Mouse (Mus musculus) hindbrain, embryonic 16.5 days (tissue): Measurements from ENCODE around the gene Rps27rt. TPM values are rescaled to one million over a fixed set of nuclear protein-coding genes. Genes with fewer than 3 reads are reported as not detected.

Source experiments
- ATAC-seq: fragments of 200-750 bp; cut with Nextera tagmentation; 2 replicates; pipeline ENCODE4 v1.8.0; 2017; ENCODE audit warnings: moderate TSS enrichment, moderate library complexity
- H3K27ac ChIP-seq: fragments of 300-500 bp; sonication (generic); 2 replicates; pipeline ENCODE4 v1.5.1; 2014; ENCODE audit warnings: low read depth, mild to moderate bottlenecking, control low read depth, low read length, moderate library complexity
- H3K27me3 ChIP-seq: fragments of 300-500 bp; sonication (generic); replicated peaks from 2 replicates; pipeline ENCODE4 v1.6.1; 2014; ENCODE audit warnings: low read length; ENCODE audit not compliant: control insufficient read depth, insufficient read depth
- H3K36me3 ChIP-seq: fragments of 300-500 bp; sonication (generic); 2 replicates; pipeline ENCODE4 v1.6.1; 2014; ENCODE audit warnings: mild to moderate bottlenecking, low read length, moderate library complexity, mixed read lengths; ENCODE audit not compliant: control insufficient read depth, insufficient read depth
- H3K4me1 ChIP-seq: fragments of 300-500 bp; sonication (generic); 2 replicates; pipeline ENCODE4 v1.6.1; 2014; ENCODE audit warnings: low read depth, low read length; ENCODE audit not compliant: control insufficient read depth, insufficient read depth
- H3K4me2 ChIP-seq: fragments of 300-500 bp; sonication (generic); 2 replicates; pipeline ENCODE4 v1.6.1; 2014; ENCODE audit warnings: mild to moderate bottlenecking, low read length, control low read depth, moderate library complexity
- H3K4me3 ChIP-seq: fragments of 300-500 bp; sonication (generic); 2 replicates; pipeline ENCODE4 v1.5.1; 2014; ENCODE audit warnings: mild to moderate bottlenecking, low read length, control low read depth, moderate library complexity
- H3K9ac ChIP-seq: fragments of 300-500 bp; sonication (generic); 2 replicates; pipeline ENCODE4 v1.6.1; 2014; ENCODE audit warnings: low read depth, mild to moderate bottlenecking, control low read depth, low read length, moderate library complexity
- H3K9me3 ChIP-seq: fragments of 300-500 bp; sonication (generic); 2 replicates; pipeline ENCODE4 v1.6.1; 2014; ENCODE audit warnings: mild to moderate bottlenecking, low read length, moderate library complexity; ENCODE audit not compliant: control insufficient read depth
- WGBS: fragments of 180-500 bp; shearing (Covaris S2); extraction: QIAGEN DNeasy Blood & Tissue Kit; methylation state at CpG from one replicate; pipeline ENCODE4 v1.1.7; 2014; 5-methylcytosine and 5-hydroxymethylcytosine counted together
- polyA plus RNA-seq: library from polyadenylated mRNA; unstranded; fragments of >200 nt; fragmentation: Nextera tagmentation; extraction: Ambion mirVana; gene quantifications from 2 replicates; pipeline ENCODE4 v1.2.1, GENCODE M21; 2015

Rps27rt gene
- polyA plus RNA-seq, 1 experiment from 2014 or later: 196 TPM

- 87% methylated on average over 7 of the region's 7 CpGs for WGBS
- no peaks in the 10 kb centered on the region for H3K27me3 ChIP-seq
- ATAC-seq: no peak
- H3K9me3 ChIP-seq: 0 out of 2 replicates have a peak, but pooled peaks cover 3% of the 10 kb centered on the region
- no peak overlapping the region for H3K4me3 ChIP-seq
- H3K4me2 ChIP-seq: no peak overlapping the region
- H3K9ac ChIP-seq: no peak overlapping the region
- no peak overlapping the region for H3K27ac ChIP-seq
- H3K4me1 ChIP-seq: no peaks in the 10 kb centered on the region
- H3K36me3 ChIP-seq: no peaks in the 10 kb centered on the region
These were observed 25.7 kb upstream of the Rps27rt start for GRCm38 (mm10) chr9:115008194-115008593.

- no peak for ATAC-seq
- Histone ChIP-seq H3K9me3 (0 out of 2 replicates have a peak, but pooled peaks cover 3% of the 10 kb centered on the region), H3K4me2 (no peak overlapping the region), H3K27me3 (no peaks in the 10 kb centered on the region), H3K4me1 (no peaks in the 10 kb centered on the region), H3K36me3 (no peaks in the 10 kb centered on the region), H3K9ac (no peak overlapping the region), H3K4me3 (no peak overlapping the region), H3K27ac (no peak overlapping the region)
- 71% methylated on average over 6 of the region's 6 CpGs for WGBS
These were observed 25.2 kb upstream of the Rps27rt start for GRCm38 (mm10) chr9:115007776-115008175.

- ATAC-seq: no peak
- no peak overlapping the region for H3K4me3 ChIP-seq
- H3K9me3 ChIP-seq: 0 out of 2 replicates have a peak, but pooled peaks cover 3% of the 10 kb centered on the region
- no peaks in the 10 kb centered on the region for H3K36me3 ChIP-seq
- WGBS: 59% methylated on average over 10 of the region's 10 CpGs
- H3K4me2 ChIP-seq: no peak overlapping the region
- H3K9ac ChIP-seq: no peak overlapping the region
- no peak overlapping the region for H3K27ac ChIP-seq
- no peaks in the 10 kb centered on the region for H3K4me1 ChIP-seq
- H3K27me3 ChIP-seq: no peaks in the 10 kb centered on the region
These were observed 22.9 kb upstream of the Rps27rt start for GRCm38 (mm10) chr9:115005446-115005845.

GRCm38 (mm10) chr9:114999771-115000146 is 17.2 kb upstream of the Rps27rt start:
- H3K4me1 ChIP-seq: no peaks in the 10 kb centered on the region
- H3K4me3 ChIP-seq: no peak overlapping the region
- 42% methylated on average over 5 of the region's 5 CpGs for WGBS
- ATAC-seq: no peak
- H3K9me3 ChIP-seq: no peaks in the 10 kb centered on the region
- H3K4me2 ChIP-seq: no peak overlapping the region
- H3K9ac ChIP-seq: no peak overlapping the region
- H3K36me3 ChIP-seq: no peaks in the 10 kb centered on the region
- no peaks in the 10 kb centered on the region for H3K27me3 ChIP-seq
- H3K27ac ChIP-seq: no peak overlapping the region

GRCm38 (mm10) chr9:114999010-114999770 is 16.7 kb upstream of the Rps27rt start:
- H3K4me2 ChIP-seq: no peak overlapping the region
- no peaks in the 10 kb centered on the region for H3K27me3 ChIP-seq
- no peaks in the 10 kb centered on the region for H3K9me3 ChIP-seq
- ATAC-seq: no peak
- no peaks in the 10 kb centered on the region for H3K4me1 ChIP-seq
- H3K4me3 ChIP-seq: no peak overlapping the region
- WGBS: 91% methylated on average over 6 of the region's 6 CpGs
- no peak overlapping the region for H3K27ac ChIP-seq
- H3K9ac ChIP-seq: no peak overlapping the region
- H3K36me3 ChIP-seq: no peaks in the 10 kb centered on the region

GRCm38 (mm10) chr9:114996489-114996888 is 13.9 kb upstream of the Rps27rt start:
- H3K4me3 ChIP-seq: no peak overlapping the region
- no peak overlapping the region for H3K27ac ChIP-seq
- H3K4me1 ChIP-seq: no peaks in the 10 kb centered on the region
- no peak overlapping the region for H3K9ac ChIP-seq
- ATAC-seq: no peak
- WGBS: 98% methylated on average over 6 of the region's 6 CpGs
- peaks cover 8% of the 10 kb centered on the region for H3K9me3 ChIP-seq
- H3K27me3 ChIP-seq: no peaks in the 10 kb centered on the region
- no peaks in the 10 kb centered on the region for H3K36me3 ChIP-seq
- no peak overlapping the region for H3K4me2 ChIP-seq

- Histone ChIP-seq H3K4me3 (no peak overlapping the region), H3K27me3 (no peaks in the 10 kb centered on the region), H3K27ac (no peak overlapping the region), H3K4me2 (no peak overlapping the region), H3K4me1 (no peaks in the 10 kb centered on the region), H3K9me3 (peaks cover 8% of the 10 kb centered on the region), H3K36me3 (no peaks in the 10 kb centered on the region), H3K9ac (no peak overlapping the region)
- 91% methylated on average over 4 of the region's 4 CpGs for WGBS
- no peak for ATAC-seq
These were observed 13.2 kb upstream of the Rps27rt start for GRCm38 (mm10) chr9:114995716-114996115.

- 86% methylated on average over 4 of the region's 4 CpGs for WGBS
- no peak overlapping the region for H3K4me2 ChIP-seq
- H3K27ac ChIP-seq: no peak overlapping the region
- H3K36me3 ChIP-seq: no peaks in the 10 kb centered on the region
- H3K27me3 ChIP-seq: no peaks in the 10 kb centered on the region
- no peak overlapping the region for H3K4me3 ChIP-seq
- no peak for ATAC-seq
- H3K9me3 ChIP-seq: peaks cover 8% of the 10 kb centered on the region
- H3K4me1 ChIP-seq: no peaks in the 10 kb centered on the region
- H3K9ac ChIP-seq: no peak overlapping the region
These were observed 12.7 kb upstream of the Rps27rt start for GRCm38 (mm10) chr9:114995250-114995649.

GRCm38 (mm10) chr9:114992528-114992927 is 10.0 kb upstream of the Rps27rt start:
- Histone ChIP-seq H3K4me3 (no peak overlapping the region), H3K36me3 (no peaks in the 10 kb centered on the region), H3K9ac (no peak overlapping the region), H3K27ac (no peak overlapping the region), H3K4me2 (no peak overlapping the region), H3K4me1 (peaks cover 6% of the 10 kb centered on the region; the same call in 1 of the 2 replicates), H3K27me3 (no peaks in the 10 kb centered on the region), H3K9me3 (peaks cover 8% of the 10 kb centered on the region)
- ATAC-seq: no peak
- 84% methylated on average over 2 of the region's 2 CpGs for WGBS
